Mouse (Mus musculus): ENCODE measurements around the gene Gpc5.

GRCm38 (mm10) chr14:115048863-115049566 lies 43.0 kb upstream of the Gpc5 start:
- TF ChIP-seq CTCF (IDR thresholded peaks at IDR 0.05; ENCODE audit: control insufficient read depth, insufficient read depth, insufficient replicate concordance, low read depth, low read length) (no peak), POLR2A (IDR thresholded peaks at IDR 0.05; ENCODE audit: control insufficient read depth, low read depth, low read length) (no peak)
